Mouse (Mus musculus): Measurements from ENCODE around the gene Gpr15. TPM values are rescaled to one million over a fixed set of nuclear protein-coding genes. Genes with fewer than 3 reads are reported as not detected.

Gpr15 gene
- polyA plus RNA-seq, 1 experiment: not detected

- no peak overlapping the region for H3K27ac ChIP-seq (ENCODE audit: insufficient read depth, low read length)
- TF ChIP-seq EP300 (IDR thresholded peaks at IDR 0.05; ENCODE audit: insufficient read depth, low read depth, low read length) (no peak), POLR2A (IDR thresholded peaks at IDR 0.05; ENCODE audit: insufficient read depth, low read length) (no peak), CTCF (IDR thresholded peaks at IDR 0.05; ENCODE audit: low read depth, low read length) (no peak)
- H3K36me3 ChIP-seq (ENCODE audit: control insufficient read depth, insufficient read depth, low read length, poor library complexity, severe bottlenecking): no peaks in the 10 kb centered on the region
- no peaks in the 10 kb centered on the region for H3K27me3 ChIP-seq (ENCODE audit: control insufficient read depth, insufficient read depth, low read length, poor library complexity, severe bottlenecking)
- no peaks in the 10 kb centered on the region for H3K9me3 ChIP-seq (replicated peaks; ENCODE audit: control insufficient read depth, insufficient read depth, low read length, poor library complexity, severe bottlenecking)
- no peak overlapping the region for H3K4me3 ChIP-seq (ENCODE audit: low read depth, low read length)
- H3K4me1 ChIP-seq (ENCODE audit: control insufficient read depth, insufficient read depth, low read length): no peaks in the 10 kb centered on the region
- H3K9ac ChIP-seq (ENCODE audit: low read depth, poor library complexity, severe bottlenecking): no peak overlapping the region
Measured at GRCm38 (mm10) chr16:58697261-58697660, 21.6 kb downstream of the Gpr15 start.

DNA sequence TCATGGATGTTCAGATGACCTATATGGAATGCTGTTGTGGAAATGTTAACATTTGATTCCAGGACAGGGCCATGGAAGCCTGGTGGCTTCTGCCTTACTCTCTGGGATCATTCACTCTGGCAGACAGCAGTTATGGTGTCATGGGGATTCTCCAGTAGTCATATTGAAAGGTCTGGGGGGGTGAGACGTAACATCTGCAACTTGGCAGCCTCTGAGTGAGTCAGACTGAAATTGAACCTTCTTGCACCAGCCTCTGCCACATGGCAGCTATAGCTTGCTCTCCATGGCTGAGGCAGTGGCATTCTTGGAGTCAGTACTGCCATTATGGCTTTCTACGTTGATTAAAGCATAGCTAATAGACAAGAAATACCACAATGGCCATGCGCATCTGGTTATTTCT is 22.1 kb downstream of the Gpr15 start:
- no peak overlapping the region for H3K9ac ChIP-seq (ENCODE audit: low read depth, poor library complexity, severe bottlenecking)
- no peaks in the 10 kb centered on the region for H3K36me3 ChIP-seq (ENCODE audit: control insufficient read depth, insufficient read depth, low read length, poor library complexity, severe bottlenecking)
- H3K4me3 ChIP-seq (ENCODE audit: low read depth, low read length): no peak overlapping the region
- TF ChIP-seq POLR2A (IDR thresholded peaks at IDR 0.05; ENCODE audit: insufficient read depth, low read length) (no peak), CTCF (IDR thresholded peaks at IDR 0.05; ENCODE audit: low read depth, low read length) (no peak), EP300 (IDR thresholded peaks at IDR 0.05; ENCODE audit: insufficient read depth, low read depth, low read length) (no peak)
- H3K4me1 ChIP-seq (ENCODE audit: control insufficient read depth, insufficient read depth, low read length): no peaks in the 10 kb centered on the region
- no peaks in the 10 kb centered on the region for H3K9me3 ChIP-seq (replicated peaks; ENCODE audit: control insufficient read depth, insufficient read depth, low read length, poor library complexity, severe bottlenecking)
- H3K27me3 ChIP-seq (ENCODE audit: control insufficient read depth, insufficient read depth, low read length, poor library complexity, severe bottlenecking): no peaks in the 10 kb centered on the region
- H3K27ac ChIP-seq (ENCODE audit: insufficient read depth, low read length): no peak overlapping the region

GRCm38 (mm10) chr16:58694091-58694490 is 24.8 kb downstream of the Gpr15 start:
- no peak overlapping the region for H3K27ac ChIP-seq (ENCODE audit: insufficient read depth, low read length)
- H3K27me3 ChIP-seq (ENCODE audit: control insufficient read depth, insufficient read depth, low read length, poor library complexity, severe bottlenecking): no peaks in the 10 kb centered on the region
- H3K36me3 ChIP-seq (ENCODE audit: control insufficient read depth, insufficient read depth, low read length, poor library complexity, severe bottlenecking): no peaks in the 10 kb centered on the region
- H3K4me1 ChIP-seq (ENCODE audit: control insufficient read depth, insufficient read depth, low read length): no peaks in the 10 kb centered on the region
- H3K4me3 ChIP-seq (ENCODE audit: low read depth, low read length): no peak overlapping the region
- TF ChIP-seq CTCF (IDR thresholded peaks at IDR 0.05; ENCODE audit: low read depth, low read length) (no peak), POLR2A (IDR thresholded peaks at IDR 0.05; ENCODE audit: insufficient read depth, low read length) (no peak), EP300 (IDR thresholded peaks at IDR 0.05; ENCODE audit: insufficient read depth, low read depth, low read length) (no peak)
- no peak overlapping the region for H3K9ac ChIP-seq (ENCODE audit: low read depth, poor library complexity, severe bottlenecking)
- H3K9me3 ChIP-seq (replicated peaks; ENCODE audit: control insufficient read depth, insufficient read depth, low read length, poor library complexity, severe bottlenecking): no peaks in the 10 kb centered on the region

DNA sequence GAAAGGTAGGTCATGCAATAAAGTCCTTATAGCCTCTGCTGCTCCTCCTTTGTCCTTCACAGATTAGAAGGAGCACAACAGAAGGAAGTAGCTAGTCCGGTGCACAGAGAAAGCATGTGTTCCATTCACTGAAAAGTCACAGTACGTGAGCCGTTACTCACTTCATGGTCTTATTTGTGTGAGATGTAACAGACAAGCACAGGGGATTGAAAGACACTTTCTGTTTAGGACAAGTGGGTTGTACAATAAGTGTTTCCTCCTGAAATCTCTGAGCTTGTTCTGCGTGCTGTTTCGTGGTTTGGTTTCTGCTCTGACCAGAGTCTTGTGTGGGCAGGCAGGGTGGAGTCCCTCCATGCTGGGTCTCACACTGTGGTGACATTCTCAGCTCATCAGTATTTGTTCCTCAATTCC is 28.5 kb downstream of the Gpr15 start:
- TF ChIP-seq CTCF (IDR thresholded peaks at IDR 0.05; ENCODE audit: low read depth, low read length): no peak
- TF ChIP-seq POLR2A (IDR thresholded peaks at IDR 0.05; ENCODE audit: insufficient read depth, low read length): no peak
- no peaks in the 10 kb centered on the region for H3K4me1 ChIP-seq (ENCODE audit: control insufficient read depth, insufficient read depth, low read length)

GRCm38 (mm10) chr16:58689555-58690169 is 29.2 kb downstream of the Gpr15 start:
- no peak for TF ChIP-seq POLR2A (IDR thresholded peaks at IDR 0.05; ENCODE audit: insufficient read depth, low read length)
- no peak for TF ChIP-seq EP300 (IDR thresholded peaks at IDR 0.05; ENCODE audit: insufficient read depth, low read depth, low read length)
- TF ChIP-seq CTCF (IDR thresholded peaks at IDR 0.05; ENCODE audit: low read depth, low read length): no peak
- Histone ChIP-seq H3K27me3 (ENCODE audit: control insufficient read depth, insufficient read depth, low read length, poor library complexity, severe bottlenecking) (no peaks in the 10 kb centered on the region), H3K36me3 (ENCODE audit: control insufficient read depth, insufficient read depth, low read length, poor library complexity, severe bottlenecking) (no peaks in the 10 kb centered on the region), H3K9me3 (replicated peaks; ENCODE audit: control insufficient read depth, insufficient read depth, low read length, poor library complexity, severe bottlenecking) (no peaks in the 10 kb centered on the region), H3K4me1 (ENCODE audit: control insufficient read depth, insufficient read depth, low read length) (no peaks in the 10 kb centered on the region), H3K9ac (ENCODE audit: low read depth, poor library complexity, severe bottlenecking) (no peak overlapping the region), H3K4me3 (ENCODE audit: low read depth, low read length) (no peak overlapping the region), H3K27ac (ENCODE audit: insufficient read depth, low read length) (no peak overlapping the region)

More for the DNA sequence above, 28.5 kb downstream of the Gpr15 start:
- Histone ChIP-seq H3K27me3 (ENCODE audit: control insufficient read depth, insufficient read depth, low read length, poor library complexity, severe bottlenecking) (no peaks in the 10 kb centered on the region), H3K9me3 (replicated peaks; ENCODE audit: control insufficient read depth, insufficient read depth, low read length, poor library complexity, severe bottlenecking) (no peaks in the 10 kb centered on the region), H3K27ac (ENCODE audit: insufficient read depth, low read length) (no peak overlapping the region), H3K36me3 (ENCODE audit: control insufficient read depth, insufficient read depth, low read length, poor library complexity, severe bottlenecking) (no peaks in the 10 kb centered on the region), H3K9ac (ENCODE audit: low read depth, poor library complexity, severe bottlenecking) (no peak overlapping the region), H3K4me3 (ENCODE audit: low read depth, low read length) (no peak overlapping the region)

DNA sequence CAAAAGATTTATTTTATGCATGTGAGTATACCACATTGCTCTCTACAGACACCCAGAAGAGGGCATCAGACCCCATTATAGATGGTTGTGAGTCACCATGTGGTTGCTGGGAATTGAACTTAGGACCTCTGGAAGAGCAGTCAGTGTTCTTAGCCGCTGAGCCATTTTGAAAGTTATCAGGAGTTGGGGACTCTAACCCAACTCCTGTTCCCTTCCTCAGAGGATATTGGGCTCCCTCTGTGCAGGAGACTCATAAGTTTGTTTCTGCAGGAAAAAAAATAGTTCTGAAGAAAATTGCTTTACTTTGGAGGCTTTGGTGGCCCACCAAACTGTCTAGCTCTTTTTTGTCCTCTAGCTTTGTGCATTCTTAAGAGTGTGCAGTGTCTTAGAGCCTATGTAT is 30.3 kb downstream of the Gpr15 start:
- Histone ChIP-seq H3K27me3 (ENCODE audit: control insufficient read depth, insufficient read depth, low read length, poor library complexity, severe bottlenecking) (no peaks in the 10 kb centered on the region), H3K4me1 (ENCODE audit: control insufficient read depth, insufficient read depth, low read length) (no peaks in the 10 kb centered on the region), H3K27ac (ENCODE audit: insufficient read depth, low read length) (no peak overlapping the region), H3K4me3 (ENCODE audit: low read depth, low read length) (no peak overlapping the region), H3K36me3 (ENCODE audit: control insufficient read depth, insufficient read depth, low read length, poor library complexity, severe bottlenecking) (no peaks in the 10 kb centered on the region), H3K9me3 (replicated peaks; ENCODE audit: control insufficient read depth, insufficient read depth, low read length, poor library complexity, severe bottlenecking) (no peaks in the 10 kb centered on the region), H3K9ac (ENCODE audit: low read depth, poor library complexity, severe bottlenecking) (no peak overlapping the region)
- no peak for TF ChIP-seq EP300 (IDR thresholded peaks at IDR 0.05; ENCODE audit: insufficient read depth, low read depth, low read length)
- TF ChIP-seq CTCF (IDR thresholded peaks at IDR 0.05; ENCODE audit: low read depth, low read length): no peak
- TF ChIP-seq POLR2A (IDR thresholded peaks at IDR 0.05; ENCODE audit: insufficient read depth, low read length): no peak

All from ES-Bruce4 (cell line).